Mouse (Mus musculus) testis, adult 2 months (tissue): ENCODE measurements at regions not wholly inside any gene's neighbourhood (a gene's known extent, or its start where the extent isn't known, plus 50 kb on each side); places are given as distances from the start of the nearest gene placed in this dataset.

Experiments used
- CTCF ChIP-seq: fragments of 200-500 bp; IDR thresholded peaks from 2 replicates; pipeline ENCODE4 v1.5.1; 2012; ENCODE audit warnings: low read depth, mild to moderate bottlenecking, inconsistent platforms, low read length, moderate library complexity; ENCODE audit not compliant: control insufficient read depth, insufficient read depth, insufficient replicate concordance
- POLR2A ChIP-seq: fragments of 200-500 bp; IDR thresholded peaks from 2 replicates; pipeline ENCODE4 v1.6.1; 2012; ENCODE audit warnings: low read depth, mild to moderate bottlenecking, inconsistent platforms, low read length, moderate library complexity; ENCODE audit not compliant: control insufficient read depth

GRCm38 (mm10) chr13:11167115-11167514 is 806.5 kb upstream of the Chrm3 start:
- TF ChIP-seq CTCF = no peak
- TF ChIP-seq POLR2A = no peak
